Mouse (Mus musculus): ENCODE results near the gene Fbxl7.

- TF ChIP-seq CTCF (IDR thresholded peaks at IDR 0.05; ENCODE audit: low read depth) (no peak), EP300 (IDR thresholded peaks at IDR 0.05; ENCODE audit: low read depth) (no peak)
Observed at GRCm38 (mm10) chr15:26893136-26893535, 2.2 kb downstream of the Fbxl7 start.

All from liver, postnatal 0 days (tissue).